Mouse (Mus musculus): ENCODE data around the gene Wdr26.

Gene Wdr26
- long read RNA-seq, experiment 1, full-length matches to known transcripts: 4 of 17 reads
- long read RNA-seq, experiment 1, partial matches to known transcripts: 3 of 17 reads
- long read RNA-seq, experiment 1, other reads (novel, unspliced or antisense): 10 of 17 reads
- long read RNA-seq, experiment 2, full-length matches to known transcripts: 8 of 19 reads
- long read RNA-seq, experiment 2, partial matches to known transcripts: 9 of 19 reads
- long read RNA-seq, experiment 2, other reads (novel, unspliced or antisense): 2 of 19 reads

DNA sequence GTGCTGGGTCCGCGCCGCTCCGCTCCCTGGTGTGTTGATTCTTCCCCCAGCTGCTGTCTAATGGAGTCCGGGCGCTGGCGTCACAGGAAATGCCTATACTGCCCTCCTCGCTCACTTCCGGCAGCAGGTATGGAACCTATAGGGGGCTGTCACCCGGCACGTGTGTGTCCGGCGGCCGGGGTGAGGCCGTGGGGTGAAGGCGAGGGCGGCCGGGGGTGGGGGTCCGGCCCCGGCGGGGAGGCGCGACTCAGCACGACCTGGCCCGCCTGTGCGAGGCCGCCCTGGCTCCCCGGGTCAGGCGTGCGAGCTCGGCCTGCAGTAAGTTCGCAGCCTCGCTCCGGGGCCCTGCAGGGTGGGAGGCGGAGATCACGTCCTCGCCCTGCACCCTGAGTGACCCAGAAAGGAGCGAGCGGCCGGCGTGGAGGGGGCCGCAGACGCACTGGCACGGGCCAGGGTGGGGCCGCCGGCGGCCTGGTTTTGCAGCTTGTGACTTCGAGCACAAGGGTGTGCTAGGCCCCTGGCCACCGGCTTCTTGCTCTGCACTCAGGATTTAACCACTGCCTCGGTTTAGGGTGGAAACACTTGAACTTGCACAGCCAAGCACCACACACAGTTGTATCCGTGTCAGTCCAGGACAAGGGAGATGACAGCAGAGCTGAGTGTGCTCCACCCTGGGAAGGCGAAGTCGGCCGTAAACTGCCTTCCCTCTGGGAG is at the start of gene Wdr26:
Wdr26 (minus strand) TSS at position 82 of the 714 bp plus-strand sequence.
- intact Hi-C loops (cut with DNase I): no loop called here

DNA sequence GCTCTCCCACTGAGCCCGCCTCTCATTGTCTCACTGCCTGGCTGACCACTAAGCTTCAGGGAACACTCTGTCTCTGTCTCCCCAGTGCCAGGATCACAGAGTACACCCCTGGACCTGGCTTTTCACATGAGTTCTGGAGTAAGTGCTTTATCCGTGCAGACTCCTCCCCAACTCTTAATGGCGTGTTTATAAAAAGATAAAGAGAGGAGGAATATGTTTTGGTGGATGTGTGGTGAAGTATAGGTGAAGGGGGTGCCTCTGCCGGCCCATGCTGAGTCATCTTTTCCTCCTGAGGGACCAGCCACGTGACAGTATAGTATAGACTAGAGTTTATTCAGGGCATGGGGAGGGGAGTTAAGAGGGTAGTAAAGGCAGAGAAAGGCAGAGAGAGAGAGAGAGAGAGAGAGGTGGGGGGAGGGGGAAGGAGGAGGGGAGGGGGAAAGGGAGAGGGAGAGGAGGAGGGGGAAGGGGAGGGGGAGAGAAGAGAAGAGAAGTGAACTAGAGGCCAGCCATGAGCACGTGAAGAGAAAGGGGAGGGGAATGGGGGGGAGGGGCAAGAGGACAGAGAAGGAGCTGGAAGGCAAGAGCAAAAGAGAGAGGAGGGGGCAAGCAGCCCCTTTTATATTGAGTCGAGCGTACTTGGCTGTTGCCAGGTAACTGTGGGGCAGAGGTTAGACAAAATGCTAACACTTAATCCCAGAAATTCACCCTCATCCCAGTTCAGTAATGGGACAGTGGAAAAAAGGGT is 49.3 kb upstream of the Wdr26 start:
- intact Hi-C loops (cut with DNase I): no loop called here

DNA sequence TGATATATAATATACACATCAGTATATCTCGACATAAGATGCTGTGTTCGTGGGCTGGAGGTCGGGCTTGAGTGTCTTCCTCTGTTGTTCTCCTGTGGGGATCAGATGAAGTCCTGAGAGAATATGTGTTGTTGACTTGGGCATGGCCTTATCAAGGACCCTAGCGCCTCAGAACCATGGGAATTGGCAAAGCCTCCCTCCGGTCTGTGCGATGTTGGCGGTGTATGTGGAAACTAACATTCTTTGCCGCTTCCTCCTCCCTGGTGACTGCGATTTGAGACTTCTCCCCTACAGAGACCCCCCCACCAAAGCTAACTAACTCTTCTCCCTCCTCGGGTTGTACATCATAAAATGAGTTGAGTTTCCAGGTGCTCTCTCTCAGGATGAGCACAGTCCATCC is 48.6 kb upstream of the Wdr26 start:
- intact Hi-C loops (cut with DNase I): no loop called here

DNA sequence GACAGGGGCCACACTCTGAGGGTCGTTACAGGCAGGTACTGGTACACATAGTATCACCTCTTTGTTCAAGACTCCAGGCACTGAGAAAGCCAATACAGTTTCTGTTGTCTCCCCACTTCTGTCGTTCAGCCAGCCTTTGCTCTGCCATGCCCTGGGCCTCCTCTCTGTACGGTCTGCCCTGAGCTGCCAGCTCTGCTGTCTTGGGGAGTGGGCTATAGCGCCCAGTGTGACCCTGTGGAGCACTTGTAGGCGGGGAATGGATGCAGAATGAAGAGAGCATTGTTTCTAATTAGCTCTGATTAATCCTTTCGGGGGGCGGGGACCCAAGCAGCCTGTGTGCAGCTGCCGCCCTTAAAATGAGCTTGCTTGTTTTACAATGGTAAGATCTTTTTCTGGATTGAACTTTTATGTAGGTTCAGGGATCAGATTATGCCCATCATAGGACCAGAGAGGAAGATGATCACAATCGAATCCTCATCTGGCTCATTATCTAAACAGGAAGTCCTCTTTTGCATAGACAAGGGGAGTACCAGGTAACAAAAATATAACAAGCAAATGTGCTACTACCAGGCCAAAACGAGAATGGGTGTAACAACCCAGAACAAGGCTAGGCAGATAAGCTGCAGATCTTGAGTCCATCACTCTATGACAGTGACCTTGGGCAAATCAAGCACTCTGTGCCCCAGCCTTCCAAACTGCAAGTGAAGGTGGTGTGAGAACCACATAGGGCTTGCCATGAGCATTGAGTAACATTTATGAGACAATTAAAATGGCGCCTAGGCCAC is 48.0 kb upstream of the Wdr26 start:
- intact Hi-C loops (cut with DNase I): no loop called here

DNA sequence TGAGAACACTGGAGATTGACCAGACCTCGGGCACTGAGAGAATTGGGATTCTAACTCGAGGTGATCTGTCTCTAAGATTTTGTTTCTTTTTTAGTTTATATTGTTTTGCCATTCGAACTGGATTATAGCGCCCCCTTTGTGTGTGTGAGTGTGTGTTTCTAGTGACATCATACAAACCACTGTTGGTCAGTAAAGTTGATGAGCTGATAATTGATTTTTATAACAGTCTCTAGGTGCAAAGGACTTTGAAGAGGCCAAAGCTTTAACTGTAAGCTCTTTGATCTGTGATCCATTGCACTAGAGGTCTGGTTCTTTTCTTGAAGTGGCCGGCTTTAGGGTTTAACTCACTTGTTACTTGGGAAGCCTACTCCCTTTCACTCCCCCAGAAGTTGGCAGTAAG is 47.3 kb upstream of the Wdr26 start:
- intact Hi-C loops (cut with DNase I): no loop called here

DNA sequence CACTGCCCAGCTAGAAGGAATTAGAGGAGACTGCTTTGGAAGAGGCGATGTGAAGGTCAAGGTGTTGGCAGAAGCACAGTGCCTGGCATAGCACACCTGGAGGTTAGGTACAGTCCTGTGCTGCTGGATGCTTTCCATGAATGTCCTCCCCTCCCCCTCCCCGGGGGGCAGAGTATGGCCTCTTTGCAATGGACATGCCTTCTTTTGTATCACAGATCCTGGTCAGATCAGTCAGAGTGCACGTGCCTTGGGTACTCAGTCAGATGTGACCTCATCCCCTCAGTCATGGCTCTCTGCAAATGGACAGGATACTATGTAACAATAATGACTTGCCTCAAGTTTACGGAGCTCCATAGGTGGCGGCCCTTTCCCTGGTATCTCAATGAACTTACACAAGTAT is 46.8 kb upstream of the Wdr26 start:
- intact Hi-C loops (cut with DNase I): no loop called here

DNA sequence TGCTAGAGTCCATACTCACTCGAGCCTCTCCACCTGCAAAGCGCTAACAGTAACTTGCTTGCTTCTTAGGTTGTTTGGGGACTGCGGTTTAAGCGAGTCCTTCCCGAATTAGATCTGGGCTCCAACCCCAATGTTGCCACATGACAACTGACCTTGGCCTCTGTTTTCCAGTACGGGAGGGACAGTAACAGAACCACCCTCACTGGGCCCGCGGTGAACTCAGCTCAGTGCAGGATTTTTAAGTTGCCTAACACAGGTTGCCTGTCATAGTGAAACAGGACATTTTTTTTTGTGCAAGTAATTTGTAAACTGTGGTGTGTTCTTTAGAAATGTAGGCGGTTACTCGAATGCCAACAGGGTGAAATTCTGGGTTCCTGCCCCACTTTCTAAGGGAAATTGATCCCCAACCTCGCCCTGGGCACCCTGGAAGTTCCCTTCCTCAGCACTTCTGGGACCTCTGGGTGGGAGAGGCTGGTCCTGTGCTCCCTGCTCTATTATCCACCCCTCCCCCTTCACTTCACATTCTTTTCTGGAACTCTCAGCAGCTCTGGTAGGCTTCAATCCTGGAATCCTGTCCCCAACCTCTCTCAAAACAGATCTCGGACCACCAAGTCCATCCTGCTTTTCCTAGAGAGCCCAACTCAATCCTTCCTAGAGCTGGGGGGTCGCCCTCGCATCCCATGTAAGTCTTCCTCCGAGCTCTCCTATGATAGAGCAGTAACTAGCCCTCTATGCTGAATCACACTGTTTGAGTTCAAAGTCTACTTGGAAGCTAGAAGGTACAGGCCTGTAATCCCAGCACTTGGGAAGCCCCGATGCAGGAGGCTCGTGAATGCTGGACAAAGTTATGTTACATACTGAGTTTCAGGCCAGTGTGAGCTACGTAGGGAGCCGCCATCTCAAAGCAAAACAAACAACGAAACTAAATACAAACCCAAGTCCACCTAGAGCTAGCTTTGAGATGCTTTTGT is 46.1 kb upstream of the Wdr26 start:
- intact Hi-C loops (cut with DNase I): no loop called here

DNA sequence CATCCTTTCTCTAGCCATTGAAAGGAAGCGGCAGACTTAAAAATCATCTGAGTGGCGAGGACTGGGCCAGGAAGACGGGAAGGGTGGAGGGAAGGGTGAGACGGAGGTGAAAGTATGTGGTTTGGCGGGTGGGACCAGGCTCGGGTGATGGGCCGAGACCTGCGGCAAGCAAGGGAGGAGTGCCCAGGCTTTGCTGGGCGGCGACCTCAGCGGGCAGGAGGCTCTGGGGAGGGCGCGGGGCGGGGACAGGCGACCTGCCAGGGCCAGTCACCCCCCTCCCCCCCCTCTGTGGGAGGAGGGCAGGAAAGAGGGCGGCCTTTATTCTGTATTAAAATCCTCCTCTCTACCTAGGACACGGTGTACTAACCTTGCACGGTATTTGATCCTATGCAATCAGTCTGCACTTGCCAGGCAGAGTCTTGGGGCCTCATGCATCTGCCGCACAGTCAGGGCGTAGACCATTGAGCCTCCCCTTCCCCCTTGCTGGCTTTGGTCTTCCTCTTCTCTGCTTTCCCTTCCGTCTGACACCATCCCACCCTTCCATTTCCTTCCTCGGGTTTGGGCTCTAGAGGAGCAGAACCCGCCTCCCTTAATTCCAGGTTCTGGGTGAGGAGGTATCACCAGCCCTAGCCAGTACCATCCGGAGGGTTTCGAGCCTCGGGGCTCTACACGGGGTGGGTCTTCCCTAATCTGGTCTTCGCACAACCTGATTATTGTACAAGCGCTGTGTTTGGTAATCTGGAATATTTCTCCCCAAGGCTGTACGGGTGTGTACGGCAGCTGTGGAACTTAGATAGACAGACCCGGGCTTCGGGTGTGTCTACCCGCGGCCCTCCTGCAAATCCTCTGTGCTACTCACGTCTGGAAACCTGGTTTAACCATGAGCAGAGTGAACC is 45.1 kb upstream of the Wdr26 start:
- intact Hi-C loops (cut with DNase I): no loop called here

DNA sequence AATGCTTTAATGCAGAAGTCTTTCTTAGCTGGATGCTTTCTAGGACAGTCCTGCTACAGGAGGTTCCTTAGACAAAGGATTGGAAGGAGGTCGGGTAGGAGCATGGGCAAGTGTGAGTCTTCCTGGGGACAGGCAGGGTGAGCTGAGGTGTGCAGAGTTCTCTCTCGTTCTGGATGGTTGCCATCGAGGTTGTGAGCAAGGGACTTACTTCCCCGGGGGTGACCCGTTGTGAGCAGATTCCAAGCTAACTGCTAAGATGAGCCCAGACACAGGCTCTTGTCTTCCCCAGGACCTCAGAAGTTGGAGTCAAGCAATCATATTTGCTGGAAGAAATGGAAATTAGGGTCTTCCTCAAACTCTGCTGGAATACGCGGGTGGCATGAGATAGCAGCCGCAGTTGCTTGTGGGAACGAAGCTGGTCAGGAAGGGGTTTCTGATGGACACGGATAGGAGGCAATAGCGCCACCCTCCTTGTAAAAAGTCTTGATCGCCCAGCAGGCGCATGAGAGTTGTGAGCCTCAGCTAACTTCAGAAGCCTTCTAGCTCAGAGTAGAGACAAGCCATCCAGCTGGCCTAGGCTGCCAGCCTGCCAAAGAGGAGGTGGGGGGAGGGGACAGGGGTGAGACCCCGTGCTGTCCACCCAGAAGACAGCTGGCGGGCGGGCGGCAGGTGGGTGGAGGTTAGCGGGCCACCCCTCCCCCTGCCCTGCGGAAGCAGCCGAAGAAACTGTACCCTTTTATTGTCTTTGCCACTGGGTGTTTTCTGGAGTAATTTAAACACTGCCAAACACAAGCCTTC is 44.3 kb upstream of the Wdr26 start:
- intact Hi-C loops (cut with DNase I): no loop called here

DNA sequence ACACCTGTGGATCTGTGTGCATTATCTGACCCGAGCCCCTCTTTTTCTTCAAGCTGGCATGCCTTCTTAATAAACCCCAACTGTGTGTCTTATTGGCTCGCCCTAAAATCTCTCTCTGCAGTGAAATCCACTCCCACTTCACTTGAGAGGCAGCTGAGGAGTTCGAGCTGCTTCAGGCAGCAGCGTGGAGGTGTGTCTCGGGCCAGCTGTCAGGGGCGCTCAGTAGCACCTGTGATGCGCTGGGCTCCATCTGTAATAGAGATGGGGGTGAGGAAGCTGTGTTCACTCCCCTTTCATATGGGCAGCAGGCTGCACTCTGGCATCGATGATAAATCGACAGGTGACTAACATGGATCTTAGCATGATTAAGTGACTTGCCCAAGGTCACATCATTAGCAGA is 43.6 kb upstream of the Wdr26 start:
- intact Hi-C loops (cut with DNase I): no loop called here

DNA sequence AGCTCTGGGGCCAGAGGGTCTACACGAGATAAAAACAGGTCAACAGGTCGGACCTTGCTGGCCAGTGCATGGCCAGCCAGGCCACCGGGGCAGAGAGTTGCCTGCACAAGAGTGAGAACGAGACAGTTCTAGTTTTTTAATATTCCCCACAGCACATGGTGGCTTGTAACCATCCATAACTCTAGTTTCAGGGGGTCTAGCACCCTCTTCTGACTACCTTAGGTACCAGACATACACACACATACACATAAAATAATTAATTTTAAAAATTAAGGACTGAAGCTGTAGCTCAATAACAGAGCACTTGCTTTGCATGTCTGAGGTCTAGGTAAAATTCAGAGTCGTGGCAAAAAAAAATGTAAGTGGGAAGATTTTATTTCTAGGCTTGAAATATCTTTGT is 39.8 kb upstream of the Wdr26 start:
- intact Hi-C loops (cut with DNase I): no loop called here

DNA sequence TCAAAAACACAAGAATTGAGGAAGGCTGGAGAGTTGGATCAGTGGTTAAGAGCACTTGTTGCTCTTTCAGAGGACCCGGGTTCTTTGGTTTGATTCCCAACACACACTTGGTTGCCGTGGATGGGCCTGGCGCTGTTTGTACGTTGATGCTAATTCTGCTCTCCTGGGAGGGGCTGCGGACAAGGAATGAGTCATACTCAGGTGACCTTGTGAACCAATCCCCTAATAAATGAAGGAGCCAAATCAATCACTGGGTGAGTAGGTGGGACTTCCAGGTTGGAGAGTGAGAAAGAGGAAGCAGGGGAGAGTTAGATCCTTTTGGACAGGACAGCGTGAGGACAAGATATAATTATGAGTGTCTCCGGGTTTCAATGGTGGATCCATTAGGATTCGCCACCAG is 39.2 kb upstream of the Wdr26 start:
- intact Hi-C loops (cut with DNase I): no loop called here

DNA sequence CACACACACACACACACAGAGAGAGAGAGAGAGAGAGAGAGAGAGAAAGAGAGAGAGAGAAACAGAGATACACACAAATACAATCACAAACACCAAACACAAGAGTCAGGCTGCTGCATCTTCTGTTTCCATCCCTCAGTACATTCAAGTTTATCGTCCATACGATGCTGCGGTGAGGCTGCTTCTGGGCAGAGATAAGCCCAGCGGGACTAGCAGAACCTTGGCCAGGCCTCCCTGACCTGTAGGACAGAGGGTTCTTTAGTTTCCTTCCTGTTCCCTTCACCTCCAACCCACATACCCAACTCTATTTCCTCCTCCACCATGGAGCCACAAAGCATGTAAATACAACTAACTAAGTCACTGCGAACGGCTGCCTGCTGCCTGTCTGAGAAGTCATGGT is 37.7 kb upstream of the Wdr26 start:
- intact Hi-C loops (cut with DNase I): no loop called here

DNA sequence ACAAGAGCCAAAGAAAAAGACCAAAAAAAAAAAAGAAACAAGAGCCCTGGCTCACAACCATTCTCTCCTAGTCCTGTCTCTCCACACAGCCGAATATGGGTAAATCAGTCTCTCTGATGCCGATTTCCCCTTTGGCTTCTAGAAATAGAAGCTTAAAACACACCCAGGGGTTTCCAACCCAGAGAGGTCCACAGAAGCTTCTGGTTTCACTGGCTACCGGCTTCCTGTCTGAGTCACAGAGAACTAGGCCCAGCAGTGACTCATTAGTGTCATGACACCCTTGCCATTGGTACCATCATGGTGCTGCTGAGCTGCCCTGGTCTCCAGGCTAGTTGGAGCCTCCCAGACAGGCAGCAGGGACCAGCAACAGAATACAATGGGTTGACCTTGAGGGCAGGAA is 35.4 kb upstream of the Wdr26 start:
- intact Hi-C loops (cut with DNase I): no loop called here

DNA sequence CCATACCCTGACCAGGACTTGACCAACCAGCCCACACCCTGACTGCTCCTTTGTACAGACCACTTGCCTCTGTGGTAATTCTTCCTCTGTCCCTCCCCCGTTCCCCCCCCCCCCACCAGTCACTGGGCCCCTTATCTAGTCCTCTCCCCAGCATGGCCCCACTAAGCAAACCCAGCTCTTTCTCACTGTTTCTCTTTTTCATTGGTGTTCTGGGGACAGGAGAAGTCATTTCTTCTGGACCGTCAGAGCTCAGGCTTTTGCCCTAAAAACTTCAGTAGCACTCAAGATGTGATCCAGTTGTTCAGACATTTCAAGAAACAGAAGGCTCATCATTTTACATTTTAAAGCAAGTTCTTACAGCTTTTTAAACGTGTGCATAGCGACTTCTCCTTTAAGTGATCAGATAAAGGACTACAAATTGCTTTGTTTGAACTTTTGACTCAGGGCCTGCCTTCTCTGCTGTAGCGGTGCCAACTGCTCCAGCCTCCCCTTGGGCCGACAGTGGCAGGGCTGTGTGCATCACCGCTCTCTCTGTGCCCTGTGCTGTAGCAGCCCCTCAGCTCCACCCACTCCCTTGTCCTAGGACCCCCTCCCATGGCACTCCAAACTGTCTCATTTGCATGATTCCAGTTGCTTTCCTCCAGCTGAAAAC is 34.8 kb upstream of the Wdr26 start:
- intact Hi-C loops (cut with DNase I): no loop called here

DNA sequence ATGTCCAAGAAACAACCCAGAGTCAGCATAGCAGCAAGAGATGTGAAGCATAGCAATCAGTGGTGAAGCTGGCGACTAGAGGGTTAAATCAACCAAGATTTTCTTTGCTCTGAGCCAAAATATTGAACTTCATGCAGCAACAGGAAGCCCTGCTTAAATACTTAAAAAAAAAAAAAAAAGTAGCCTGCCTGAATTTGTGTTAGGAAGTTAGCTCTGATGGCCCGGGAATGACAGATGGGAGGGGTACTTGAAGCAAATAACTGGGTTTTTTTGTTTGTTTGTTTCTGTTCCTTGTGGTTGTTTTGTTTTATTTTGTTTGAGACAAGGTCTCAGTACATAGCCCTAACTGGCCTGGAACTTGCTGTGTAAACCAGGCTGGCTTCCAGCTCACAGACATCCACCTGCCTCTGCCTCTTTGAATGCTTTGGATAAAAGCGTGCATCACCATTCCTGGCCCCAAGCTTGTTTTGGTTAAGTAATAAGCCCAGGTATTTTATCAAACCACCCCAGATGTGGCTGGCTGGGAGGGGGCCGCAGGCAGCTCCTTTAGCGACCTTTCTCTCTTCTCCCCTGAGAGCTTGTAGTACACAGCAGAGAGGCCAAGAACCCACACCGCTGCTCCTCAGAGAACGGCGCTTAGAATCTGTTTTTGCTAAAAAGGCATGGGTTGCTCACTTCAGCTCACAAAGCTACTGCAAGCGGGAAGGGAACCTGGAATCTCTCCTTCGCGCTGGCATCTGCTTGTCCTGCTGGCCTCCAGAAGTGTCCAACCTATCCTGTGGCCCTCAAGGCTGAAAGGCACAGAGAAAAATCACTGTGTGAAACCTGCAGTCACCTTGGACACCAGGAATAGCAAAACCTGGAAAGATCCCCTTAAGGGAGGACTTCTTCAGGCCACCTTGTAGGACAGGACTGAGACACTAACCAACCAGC is 34.0 kb upstream of the Wdr26 start:
- intact Hi-C loops (cut with DNase I): no loop called here

DNA sequence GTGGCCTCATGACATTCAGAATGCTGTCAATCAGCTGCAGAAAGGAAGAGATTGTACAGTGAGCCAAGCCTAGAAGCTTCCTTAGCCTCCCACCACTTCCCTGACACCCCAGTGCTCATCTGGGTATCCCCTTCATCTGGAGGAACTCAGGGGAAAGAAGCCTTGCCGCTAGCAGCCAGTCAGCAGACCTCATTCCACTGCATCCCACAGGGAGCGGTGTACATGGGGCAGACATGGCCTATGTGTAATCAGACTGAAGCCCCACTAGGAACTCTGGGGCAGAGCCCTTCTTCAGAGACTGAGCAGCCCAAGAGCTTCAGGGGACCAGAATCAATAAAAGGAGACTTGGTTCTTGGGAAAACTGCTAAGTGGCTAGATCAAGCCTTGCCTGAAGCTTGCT is 33.3 kb upstream of the Wdr26 start:
- intact Hi-C loops (cut with DNase I): no loop called here
